Mouse (Mus musculus) cerebellum, postnatal 4 days (tissue): ENCODE measurements around the gene Fbln7.

Experiments used
- DNase-seq, 2 experiments: peaks; one replicate each; pipeline ENCODE4 v3.0.0; 2022; ENCODE audit warnings: low spot score in 2 of 2, mixed read lengths in 1 of 2

The Fbln7 gene

GRCm38 (mm10) chr2:128862636-128863035 lies at the start of gene Fbln7:
TSS of gene Fbln7 (plus strand) at chr2:128862981.
- no peak for DNase-seq

- no peak for DNase-seq
These were observed 46.5 kb upstream of the Fbln7 start for GRCm38 (mm10) chr2:128816311-128816710.

- DNase-seq = no peak
These were observed 45.9 kb upstream of the Fbln7 start for GRCm38 (mm10) chr2:128816916-128817315.

GRCm38 (mm10) chr2:128817387-128817785 lies 45.4 kb upstream of the Fbln7 start:
- peak; percentile 37 to 56 for DNase-seq

GRCm38 (mm10) chr2:128817786-128818681 lies 44.7 kb upstream of the Fbln7 start, which contains the start of gene Tmem87b:
TSS of gene Tmem87b (plus strand) at chr2:128818118.
- peak; percentile 97 to 99 for DNase-seq

GRCm38 (mm10) chr2:128818956-128819643 lies 43.7 kb upstream of the Fbln7 start:
- DNase-seq = no peak

GRCm38 (mm10) chr2:128820631-128821030 lies 42.1 kb upstream of the Fbln7 start:
- DNase-seq = no peak

GRCm38 (mm10) chr2:128823893-128824292 lies 38.9 kb upstream of the Fbln7 start:
- DNase-seq = no peak

GRCm38 (mm10) chr2:128827787-128828186 lies 35.0 kb upstream of the Fbln7 start:
- DNase-seq = no peak

- no peak for DNase-seq
These were observed 30.2 kb upstream of the Fbln7 start for GRCm38 (mm10) chr2:128832611-128833010.

- no peak for DNase-seq
These were observed 29.7 kb upstream of the Fbln7 start for GRCm38 (mm10) chr2:128833035-128833434.

- DNase-seq = no peak
These were observed 29.3 kb upstream of the Fbln7 start for GRCm38 (mm10) chr2:128833435-128833834.

- DNase-seq = no peak
These were observed 25.2 kb upstream of the Fbln7 start for GRCm38 (mm10) chr2:128837531-128837930.

- DNase-seq = no peak
These were observed 24.2 kb upstream of the Fbln7 start for GRCm38 (mm10) chr2:128838611-128839010.

- no peak for DNase-seq
These were observed 23.3 kb upstream of the Fbln7 start for GRCm38 (mm10) chr2:128839501-128839900.

GRCm38 (mm10) chr2:128842437-128842836 lies 20.3 kb upstream of the Fbln7 start:
- DNase-seq = no peak

- no peak for DNase-seq
These were observed 12.7 kb upstream of the Fbln7 start for GRCm38 (mm10) chr2:128850036-128850435.

GRCm38 (mm10) chr2:128856673-128857072 lies 6.1 kb upstream of the Fbln7 start:
- no peak for DNase-seq

GRCm38 (mm10) chr2:128858962-128859361 lies 3.8 kb upstream of the Fbln7 start:
- DNase-seq = no peak

- no peak for DNase-seq
These were observed 2.9 kb upstream of the Fbln7 start for GRCm38 (mm10) chr2:128859861-128860260.

GRCm38 (mm10) chr2:128863777-128864331 lies 1.1 kb downstream of the Fbln7 start:
- peak in 1 of 2 experiments; percentile 38 for DNase-seq

GRCm38 (mm10) chr2:128865061-128865460 lies 2.3 kb downstream of the Fbln7 start:
- DNase-seq = no peak
